Mouse (Mus musculus): Measurements from ENCODE around the gene St14. TPM values are rescaled to one million over a fixed set of nuclear protein-coding genes. Genes with fewer than 3 reads are reported as not detected.

St14 gene
- polyA plus RNA-seq, 1 experiment, result 0.14 TPM

DNA sequence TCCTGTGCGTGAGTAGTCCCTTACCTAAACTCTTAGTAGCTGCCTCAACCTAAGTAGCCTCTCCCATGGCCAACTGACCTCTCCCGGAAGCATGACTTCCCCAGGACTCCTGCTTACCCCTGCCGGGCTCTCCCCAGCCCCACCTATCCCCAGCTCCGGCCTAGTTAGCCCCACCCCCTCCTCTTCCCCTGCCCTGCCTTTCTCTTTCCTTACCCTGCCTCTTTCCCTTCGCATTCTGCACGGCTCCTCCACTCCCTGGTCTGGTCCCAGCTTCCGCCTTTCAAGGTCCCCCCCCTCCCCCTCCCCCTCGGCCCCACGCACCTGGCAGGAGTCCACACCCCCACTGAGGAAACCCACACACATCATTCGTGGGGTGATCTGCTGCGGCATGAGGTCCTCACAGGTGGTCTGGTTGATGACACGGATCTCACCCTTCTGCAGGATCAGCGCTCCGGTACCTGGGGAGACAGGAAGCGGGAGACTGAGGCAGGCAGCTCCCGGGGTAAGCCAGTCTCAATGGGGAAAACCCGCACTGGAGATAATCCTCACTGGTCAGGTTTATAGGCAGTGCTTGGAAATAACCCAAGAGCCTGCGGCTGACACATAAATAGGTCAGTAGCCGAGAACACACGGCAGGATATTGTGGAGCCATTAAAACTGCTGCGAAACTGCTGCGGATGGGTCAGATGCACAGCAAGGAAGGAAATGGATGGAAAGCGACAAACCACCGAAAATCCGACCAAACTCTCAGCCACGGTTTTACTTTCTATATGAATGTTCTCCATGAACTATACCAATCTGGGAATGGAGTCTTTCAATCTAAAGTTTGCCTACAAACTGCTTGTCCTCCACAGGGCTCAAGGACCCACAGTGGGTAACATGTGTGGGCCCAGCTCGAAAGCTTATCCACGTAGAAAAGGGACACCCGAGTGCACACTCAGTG lies 41.3 kb downstream of the St14 start:
- H3K4me1 ChIP-seq (ENCODE audit: control insufficient read depth, insufficient read depth, low read length), result peaks cover 4% of the 10 kb centered on the region; the same call in 1 of the 2 replicates
- no peak overlapping the region for H3K4me3 ChIP-seq (ENCODE audit: control insufficient read depth, low read depth, low read length)
- H3K36me3 ChIP-seq (ENCODE audit: control insufficient read depth, insufficient read depth, low read length), result no peaks in the 10 kb centered on the region
- no peak for TF ChIP-seq POLR2A (IDR thresholded peaks at IDR 0.05; ENCODE audit: control insufficient read depth, low read depth, low read length)
- TF ChIP-seq CTCF (IDR thresholded peaks at IDR 0.05; ENCODE audit: control insufficient read depth, insufficient read depth, insufficient replicate concordance, low read depth, low read length), result no peak
- H3K27me3 ChIP-seq (ENCODE audit: control insufficient read depth, insufficient read depth, low read length), result no peaks in the 10 kb centered on the region
- no peak overlapping the region for H3K27ac ChIP-seq (ENCODE audit: control insufficient read depth, insufficient read depth, low read depth, low read length)

DNA sequence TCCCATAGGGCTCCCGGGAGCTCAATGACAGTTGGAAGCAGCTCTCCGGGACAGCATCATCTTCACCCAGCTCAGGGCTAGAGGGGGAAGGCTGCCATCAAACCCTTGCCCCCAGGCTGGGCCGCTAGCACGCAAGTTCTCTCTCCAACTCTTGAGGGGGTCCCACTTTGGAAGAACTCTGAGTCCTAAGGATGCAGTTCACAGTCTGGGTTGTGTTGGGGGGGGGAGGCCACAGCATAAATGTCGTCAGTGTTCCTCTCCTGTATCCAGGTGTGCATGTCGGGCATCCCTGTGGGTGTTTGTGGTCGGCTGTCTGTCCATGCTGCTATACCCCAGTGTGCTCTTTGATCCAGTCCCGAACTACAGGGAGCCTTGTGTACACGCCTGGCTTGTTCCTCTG lies 42.1 kb downstream of the St14 start:
- Histone ChIP-seq H3K4me1 (ENCODE audit: control insufficient read depth, insufficient read depth, low read length) (peaks cover 4% of the 10 kb centered on the region; the same call in 1 of the 2 replicates), H3K4me3 (ENCODE audit: control insufficient read depth, low read depth, low read length) (no peak overlapping the region), H3K27ac (ENCODE audit: control insufficient read depth, insufficient read depth, low read depth, low read length) (no peak overlapping the region), H3K36me3 (ENCODE audit: control insufficient read depth, insufficient read depth, low read length) (no peaks in the 10 kb centered on the region), H3K27me3 (ENCODE audit: control insufficient read depth, insufficient read depth, low read length) (no peaks in the 10 kb centered on the region)
- no peak for TF ChIP-seq POLR2A (IDR thresholded peaks at IDR 0.05; ENCODE audit: control insufficient read depth, low read depth, low read length)
- TF ChIP-seq CTCF (IDR thresholded peaks at IDR 0.05; ENCODE audit: control insufficient read depth, insufficient read depth, insufficient replicate concordance, low read depth, low read length), result no peak

DNA sequence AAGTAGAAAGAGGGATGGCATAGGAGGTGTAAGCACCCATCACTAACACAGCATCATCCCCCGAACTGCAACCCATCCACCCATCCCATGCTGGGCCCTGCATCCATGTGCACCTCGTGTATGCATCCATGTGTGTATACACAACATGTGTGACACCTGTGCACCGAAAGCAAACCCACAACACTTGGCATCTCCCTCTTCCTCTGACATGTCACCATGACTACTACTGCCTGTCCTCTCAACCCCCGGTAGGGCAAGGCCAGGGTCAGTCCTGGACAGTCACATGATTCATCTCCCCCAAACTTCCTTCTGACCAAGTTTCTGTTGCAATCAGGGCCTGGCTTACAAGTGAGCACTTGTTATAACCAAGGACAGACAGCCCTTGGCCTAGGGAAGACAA lies 42.8 kb downstream of the St14 start:
- H3K4me3 ChIP-seq (ENCODE audit: control insufficient read depth, low read depth, low read length), result no peak overlapping the region
- peaks cover 4% of the 10 kb centered on the region; the same call in 1 of the 2 replicates for H3K4me1 ChIP-seq (ENCODE audit: control insufficient read depth, insufficient read depth, low read length)
- no peaks in the 10 kb centered on the region for H3K27me3 ChIP-seq (ENCODE audit: control insufficient read depth, insufficient read depth, low read length)
- TF ChIP-seq CTCF (IDR thresholded peaks at IDR 0.05; ENCODE audit: control insufficient read depth, insufficient read depth, insufficient replicate concordance, low read depth, low read length) (no peak), POLR2A (IDR thresholded peaks at IDR 0.05; ENCODE audit: control insufficient read depth, low read depth, low read length) (no peak)
- no peaks in the 10 kb centered on the region for H3K36me3 ChIP-seq (ENCODE audit: control insufficient read depth, insufficient read depth, low read length)
- H3K27ac ChIP-seq (ENCODE audit: control insufficient read depth, insufficient read depth, low read depth, low read length), result no peak overlapping the region

DNA sequence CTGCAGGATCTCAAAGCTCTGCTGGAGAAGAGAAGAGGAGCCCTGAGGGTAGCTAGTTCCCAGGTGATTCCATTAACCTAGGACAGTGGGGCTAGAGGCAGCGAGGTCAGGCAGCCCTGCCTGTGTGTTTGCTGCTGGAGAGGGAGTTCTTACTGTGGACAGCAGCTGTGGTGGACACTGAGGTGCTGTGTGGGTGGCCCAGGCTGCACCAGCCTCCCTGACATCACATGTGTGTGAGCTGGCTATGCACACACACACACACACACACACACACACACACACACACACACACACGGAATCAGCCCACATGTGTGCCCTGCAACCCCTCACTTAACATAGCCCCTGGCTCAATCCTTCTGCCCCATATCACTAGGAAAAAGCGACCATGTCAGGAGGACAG lies 43.5 kb downstream of the St14 start:
- Histone ChIP-seq H3K27ac (ENCODE audit: control insufficient read depth, insufficient read depth, low read depth, low read length) (no peak overlapping the region), H3K36me3 (ENCODE audit: control insufficient read depth, insufficient read depth, low read length) (no peaks in the 10 kb centered on the region), H3K4me3 (ENCODE audit: control insufficient read depth, low read depth, low read length) (no peak overlapping the region), H3K27me3 (ENCODE audit: control insufficient read depth, insufficient read depth, low read length) (no peaks in the 10 kb centered on the region), H3K4me1 (ENCODE audit: control insufficient read depth, insufficient read depth, low read length) (peaks cover 4% of the 10 kb centered on the region; the same call in 1 of the 2 replicates)
- TF ChIP-seq POLR2A (IDR thresholded peaks at IDR 0.05; ENCODE audit: control insufficient read depth, low read depth, low read length) (no peak), CTCF (IDR thresholded peaks at IDR 0.05; ENCODE audit: control insufficient read depth, insufficient read depth, insufficient replicate concordance, low read depth, low read length) (no peak)

DNA sequence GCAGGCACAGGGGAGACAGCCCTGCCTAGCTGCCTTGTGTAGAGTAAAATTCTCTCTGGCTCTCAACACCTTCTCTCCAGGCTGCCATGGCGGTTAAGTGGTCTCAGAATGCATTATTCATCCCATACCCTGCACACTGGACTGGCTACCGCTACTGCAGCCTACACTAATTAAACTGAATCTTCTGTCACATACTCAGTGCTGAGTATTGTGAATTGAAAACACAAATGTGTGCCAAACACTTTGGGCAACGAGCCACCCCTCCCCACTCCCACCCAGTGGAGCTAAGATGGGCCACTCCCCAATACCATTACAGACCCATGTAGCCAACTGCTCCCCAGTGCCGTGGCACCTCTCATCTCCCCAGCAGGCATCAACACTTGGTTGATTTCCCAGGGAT lies 44.2 kb downstream of the St14 start:
- H3K4me3 ChIP-seq (ENCODE audit: control insufficient read depth, low read depth, low read length), result no peak overlapping the region
- H3K4me1 ChIP-seq (ENCODE audit: control insufficient read depth, insufficient read depth, low read length), result peaks cover 4% of the 10 kb centered on the region; the same call in 1 of the 2 replicates
- no peaks in the 10 kb centered on the region for H3K27me3 ChIP-seq (ENCODE audit: control insufficient read depth, insufficient read depth, low read length)
- no peak for TF ChIP-seq CTCF (IDR thresholded peaks at IDR 0.05; ENCODE audit: control insufficient read depth, insufficient read depth, insufficient replicate concordance, low read depth, low read length)
- TF ChIP-seq POLR2A (IDR thresholded peaks at IDR 0.05; ENCODE audit: control insufficient read depth, low read depth, low read length), result no peak
- H3K27ac ChIP-seq (ENCODE audit: control insufficient read depth, insufficient read depth, low read depth, low read length), result no peak overlapping the region
- H3K36me3 ChIP-seq (ENCODE audit: control insufficient read depth, insufficient read depth, low read length), result no peaks in the 10 kb centered on the region

DNA sequence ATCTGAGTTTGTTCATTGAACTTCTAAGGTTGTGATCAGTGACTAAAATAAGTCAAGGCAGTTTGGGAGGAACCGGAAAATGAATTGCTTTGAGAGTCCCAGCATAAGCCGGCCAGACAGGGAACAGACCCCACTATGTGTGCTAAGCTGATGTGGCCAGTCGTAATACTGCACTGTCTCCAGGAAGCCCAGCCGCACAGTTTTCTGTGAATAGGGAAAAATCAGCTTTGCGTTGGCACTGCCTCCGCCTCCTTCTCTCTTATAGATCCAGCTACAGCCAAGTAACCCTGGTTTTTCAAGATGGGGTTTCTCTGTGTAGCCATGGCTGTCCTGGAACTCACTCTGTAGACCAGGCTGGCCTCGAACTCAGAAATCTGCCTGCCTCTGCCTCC lies 44.9 kb downstream of the St14 start:
- H3K27ac ChIP-seq (ENCODE audit: control insufficient read depth, insufficient read depth, low read depth, low read length), result no peak overlapping the region
- H3K4me1 ChIP-seq (ENCODE audit: control insufficient read depth, insufficient read depth, low read length), result peaks cover 4% of the 10 kb centered on the region; the same call in 1 of the 2 replicates
- TF ChIP-seq POLR2A (IDR thresholded peaks at IDR 0.05; ENCODE audit: control insufficient read depth, low read depth, low read length), result no peak
- no peak for TF ChIP-seq CTCF (IDR thresholded peaks at IDR 0.05; ENCODE audit: control insufficient read depth, insufficient read depth, insufficient replicate concordance, low read depth, low read length)
- no peaks in the 10 kb centered on the region for H3K36me3 ChIP-seq (ENCODE audit: control insufficient read depth, insufficient read depth, low read length)
- no peaks in the 10 kb centered on the region for H3K27me3 ChIP-seq (ENCODE audit: control insufficient read depth, insufficient read depth, low read length)
- H3K4me3 ChIP-seq (ENCODE audit: control insufficient read depth, low read depth, low read length), result no peak overlapping the region

DNA sequence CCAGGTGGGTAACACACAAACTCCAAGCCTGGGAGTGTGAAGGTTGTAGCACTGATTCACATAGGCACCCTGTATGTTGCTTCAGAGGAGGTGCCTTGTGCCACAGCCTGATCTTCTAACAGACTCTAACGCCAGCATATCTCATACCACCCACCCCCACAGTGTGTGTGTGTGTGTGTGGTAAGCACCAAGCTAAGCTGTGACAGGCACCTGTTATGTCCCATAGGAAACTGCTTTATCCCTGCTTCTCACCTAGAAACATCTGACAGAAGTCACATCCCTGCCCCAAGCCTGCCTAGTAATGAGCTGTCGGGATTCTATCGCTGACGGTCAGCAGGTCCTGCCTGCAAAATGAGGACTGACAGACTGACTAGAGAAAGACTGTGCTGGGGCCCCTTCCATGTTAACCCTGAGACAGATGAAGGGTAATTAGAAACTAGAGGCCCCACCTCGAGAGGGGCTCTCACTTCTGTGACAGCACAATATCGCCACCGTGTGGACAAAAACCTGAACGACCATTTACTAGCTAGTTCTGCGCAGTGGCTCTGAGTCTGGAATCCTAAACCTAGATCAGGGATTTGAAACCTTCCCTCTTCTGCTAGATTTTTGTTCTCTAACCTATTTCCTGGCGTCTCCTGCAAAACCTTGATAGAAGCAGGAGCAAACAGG lies 45.4 kb downstream of the St14 start:
- H3K27me3 ChIP-seq (ENCODE audit: control insufficient read depth, insufficient read depth, low read length), result no peaks in the 10 kb centered on the region
- peaks cover 4% of the 10 kb centered on the region; the same call in 1 of the 2 replicates for H3K4me1 ChIP-seq (ENCODE audit: control insufficient read depth, insufficient read depth, low read length)
- H3K36me3 ChIP-seq (ENCODE audit: control insufficient read depth, insufficient read depth, low read length), result no peaks in the 10 kb centered on the region
- no peak overlapping the region for H3K27ac ChIP-seq (ENCODE audit: control insufficient read depth, insufficient read depth, low read depth, low read length)
- TF ChIP-seq CTCF (IDR thresholded peaks at IDR 0.05; ENCODE audit: control insufficient read depth, insufficient read depth, insufficient replicate concordance, low read depth, low read length), result peak; percentile 43; the same call in 1 of the 2 replicates
- TF ChIP-seq POLR2A (IDR thresholded peaks at IDR 0.05; ENCODE audit: control insufficient read depth, low read depth, low read length), result no peak
- no peak overlapping the region for H3K4me3 ChIP-seq (ENCODE audit: control insufficient read depth, low read depth, low read length)

Measured in testis, adult 2 months (tissue).